Mouse (Mus musculus): ENCODE measurements around the gene 4930544G11Rik.

GRCm38 (mm10) chr6:65915421-65915820 is 37.0 kb upstream of the 4930544G11Rik start:
- TF ChIP-seq CEBPB (IDR thresholded peaks at IDR 0.05; ENCODE audit: insufficient read depth, poor library complexity, severe bottlenecking) (no peak), USF1 (IDR thresholded peaks at IDR 0.05; ENCODE audit: low read depth) (no peak), POLR2A (IDR thresholded peaks at IDR 0.05; ENCODE audit: insufficient read length, low read depth) (no peak)

Data from myocyte (in vitro differentiated cells).